Mouse (Mus musculus) embryonic facial prominence, embryonic 10.5 days (tissue): Measurements from ENCODE around the gene Mrpl30. TPM values are rescaled to one million over a fixed set of nuclear protein-coding genes. Genes with fewer than 3 reads are reported as not detected.

Experiments used
- DNase-seq: peaks from one replicate; pipeline ENCODE4 v3.0.0-alpha.2; 2017; ENCODE audit warnings: low spot score
- H3K27ac ChIP-seq: fragments of 300-500 bp; sonication (generic); replicated peaks from 2 replicates; pipeline ENCODE4 v1.5.1; 2016; ENCODE audit warnings: mild to moderate bottlenecking
- H3K27me3 ChIP-seq: fragments of 300-500 bp; sonication (generic); replicated peaks from 2 replicates; pipeline ENCODE4 v1.6.1; 2016; ENCODE audit warnings: low read depth, mild to moderate bottlenecking; ENCODE audit not compliant: poor library complexity, severe bottlenecking
- H3K36me3 ChIP-seq: fragments of 300-500 bp; sonication (generic); replicated peaks from 2 replicates; pipeline ENCODE4 v1.6.1; 2016; ENCODE audit warnings: mild to moderate bottlenecking, moderate library complexity
- H3K4me1 ChIP-seq: fragments of 300-500 bp; sonication (generic); 2 replicates; pipeline ENCODE4 v1.6.1; 2016
- H3K4me3 ChIP-seq: fragments of 300-500 bp; sonication (generic); 2 replicates; pipeline ENCODE4 v1.5.1; 2016; ENCODE audit warnings: mild to moderate bottlenecking, moderate library complexity
- H3K9me3 ChIP-seq: fragments of 300-500 bp; sonication (generic); 2 replicates; pipeline ENCODE4 v1.6.1; 2016; ENCODE audit warnings: mild to moderate bottlenecking
- WGBS: fragments of 180-500 bp; shearing (Covaris S2); methylation state at CpG from one replicate; pipeline ENCODE4 v1.1.7; 2016; 5-methylcytosine and 5-hydroxymethylcytosine counted together
- polyA plus RNA-seq: library from polyadenylated mRNA; unstranded; fragments of >200 nt; fragmentation: Nextera tagmentation; extraction: Ambion mirVana; gene quantifications from 2 replicates; pipeline ENCODE4 v1.2.1, GENCODE M21; 2016

The Mrpl30 gene
- polyA plus RNA-seq, 1 experiment from 2014 or later = 254 TPM

GRCm38 (mm10) chr1:37917666-37918065 is 27.4 kb downstream of the Mrpl30 start:
- Histone ChIP-seq H3K4me1 (no peaks in the 10 kb centered on the region), H3K4me3 (no peak overlapping the region), H3K27me3 (no peaks in the 10 kb centered on the region), H3K27ac (no peak overlapping the region), H3K36me3 (no peaks in the 10 kb centered on the region), H3K9me3 (no peaks in the 10 kb centered on the region)
- WGBS = 79% methylated on average over 13 of the region's 13 CpGs
- DNase-seq = no peak

GRCm38 (mm10) chr1:37918096-37918495 is 27.8 kb downstream of the Mrpl30 start:
- WGBS = 83% methylated on average over 6 of the region's 6 CpGs
- H3K36me3 ChIP-seq = no peaks in the 10 kb centered on the region
- H3K9me3 ChIP-seq = no peaks in the 10 kb centered on the region
- H3K27ac ChIP-seq = no peak overlapping the region
- no peaks in the 10 kb centered on the region for H3K27me3 ChIP-seq
- no peak for DNase-seq
- no peak overlapping the region for H3K4me3 ChIP-seq
- no peaks in the 10 kb centered on the region for H3K4me1 ChIP-seq

GRCm38 (mm10) chr1:37922536-37922935 is 32.3 kb downstream of the Mrpl30 start:
- no peaks in the 10 kb centered on the region for H3K9me3 ChIP-seq
- WGBS = 48% methylated on average over 8 of the region's 8 CpGs
- H3K4me3 ChIP-seq = no peak overlapping the region
- no peaks in the 10 kb centered on the region for H3K4me1 ChIP-seq
- H3K36me3 ChIP-seq = no peaks in the 10 kb centered on the region
- no peak for DNase-seq
- H3K27me3 ChIP-seq = no peaks in the 10 kb centered on the region
- no peak overlapping the region for H3K27ac ChIP-seq

GRCm38 (mm10) chr1:37925971-37926370 is 35.7 kb downstream of the Mrpl30 start:
- Histone ChIP-seq H3K4me1 (no peaks in the 10 kb centered on the region), H3K4me3 (no peak overlapping the region), H3K36me3 (no peaks in the 10 kb centered on the region), H3K27me3 (no peaks in the 10 kb centered on the region), H3K27ac (no peak overlapping the region), H3K9me3 (no peaks in the 10 kb centered on the region)
- 80% methylated on average over 8 of the region's 8 CpGs for WGBS
- no peak for DNase-seq

- Histone ChIP-seq H3K4me1 (no peaks in the 10 kb centered on the region), H3K27me3 (no peaks in the 10 kb centered on the region), H3K27ac (no peak overlapping the region), H3K36me3 (no peaks in the 10 kb centered on the region), H3K4me3 (no peak overlapping the region), H3K9me3 (no peaks in the 10 kb centered on the region)
- 22% methylated on average over 3 of the region's 3 CpGs for WGBS
- peak; percentile 17 for DNase-seq
Observed at GRCm38 (mm10) chr1:37931806-37932205, 41.5 kb downstream of the Mrpl30 start.

Other genes with a start within 250 kb of the Mrpl30 start
- gene 2010300C02Rik, start 170.4 kb upstream of the Mrpl30 start, polyA plus RNA-seq = 0.91 and 0.96 TPM in 2 replicates
- 6.6 and 7.5 TPM in 2 replicates for gene Tsga10, start 24.0 kb upstream of the Mrpl30 start, polyA plus RNA-seq
- 7.9 and 8.9 TPM in 2 replicates for gene Lipt1, start 18.7 kb upstream of the Mrpl30 start, polyA plus RNA-seq
- 23.9 and 28.1 TPM in 2 replicates for gene Mitd1, start 66 bp upstream of the Mrpl30 start, polyA plus RNA-seq
- not detected in 2 replicates for gene Lyg2, start 26.0 kb downstream of the Mrpl30 start, polyA plus RNA-seq
- not detected in 2 replicates for gene Lyg1, start 67.3 kb downstream of the Mrpl30 start, polyA plus RNA-seq
- gene Txndc9, start 107.4 kb downstream of the Mrpl30 start, polyA plus RNA-seq = 144 and 150 TPM in 2 replicates
- 29.0 and 30.6 TPM in 2 replicates for gene Eif5b, start 107.5 kb downstream of the Mrpl30 start, polyA plus RNA-seq
- 34.5 and 39.3 TPM in 2 replicates for gene Rev1, start 239.3 kb downstream of the Mrpl30 start, polyA plus RNA-seq